Mouse (Mus musculus) heart, embryonic 12.5 days (tissue): ENCODE results near the gene S1pr2. TPM values are rescaled to one million over a fixed set of nuclear protein-coding genes. Genes with fewer than 3 reads are reported as not detected.

Experiments
- ATAC-seq: fragments of 200-750 bp; cut with Nextera tagmentation; 2 replicates; pipeline ENCODE4 v1.8.0; 2017; ENCODE audit warnings: moderate TSS enrichment, moderate library complexity; ENCODE audit not compliant: insufficient number of reproducible peaks, low FRiP score
- H3K27ac ChIP-seq: fragments of 300-500 bp; sonication (generic); 2 replicates; pipeline ENCODE4 v1.5.1; 2016; ENCODE audit warnings: mild to moderate bottlenecking, moderate library complexity; ENCODE audit not compliant: poor library complexity, severe bottlenecking
- H3K27me3 ChIP-seq: fragments of 300-500 bp; sonication (generic); replicated peaks from 2 replicates; pipeline ENCODE4 v1.6.1; 2016; ENCODE audit warnings: mild to moderate bottlenecking, moderate library complexity
- H3K36me3 ChIP-seq: fragments of 300-500 bp; sonication (generic); 2 replicates; pipeline ENCODE4 v1.6.1; 2016; ENCODE audit warnings: mild to moderate bottlenecking, moderate library complexity
- H3K4me1 ChIP-seq: fragments of 300-500 bp; sonication (generic); replicated peaks from 2 replicates; pipeline ENCODE4 v1.6.1; 2016; ENCODE audit warnings: mild to moderate bottlenecking
- H3K4me2 ChIP-seq: fragments of 300-500 bp; sonication (generic); 2 replicates; pipeline ENCODE4 v1.6.1; 2016; ENCODE audit warnings: mild to moderate bottlenecking, moderate library complexity
- H3K4me3 ChIP-seq: fragments of 300-500 bp; sonication (generic); 2 replicates; pipeline ENCODE4 v1.5.1; 2016; ENCODE audit warnings: mild to moderate bottlenecking
- H3K9ac ChIP-seq: fragments of 300-500 bp; sonication (generic); 2 replicates; pipeline ENCODE4 v1.6.1; 2016; ENCODE audit warnings: mild to moderate bottlenecking, moderate library complexity
- H3K9me3 ChIP-seq: fragments of 300-500 bp; sonication (generic); replicated peaks from 2 replicates; pipeline ENCODE4 v1.6.1; 2016; ENCODE audit warnings: mild to moderate bottlenecking, moderate library complexity
- WGBS: fragments of 180-500 bp; shearing (Covaris S2); methylation state at CpG from one replicate; pipeline ENCODE4 v1.1.7; 2016; 5-methylcytosine and 5-hydroxymethylcytosine counted together
- polyA plus RNA-seq: library from polyadenylated mRNA; unstranded; fragments of >200 nt; fragmentation: Nextera tagmentation; extraction: Ambion mirVana; gene quantifications from 2 replicates; pipeline ENCODE4 v1.2.1, GENCODE M21; 2016

S1pr2 gene
- polyA plus RNA-seq = 22.5 and 25.9 TPM in 2 replicates

DNA sequence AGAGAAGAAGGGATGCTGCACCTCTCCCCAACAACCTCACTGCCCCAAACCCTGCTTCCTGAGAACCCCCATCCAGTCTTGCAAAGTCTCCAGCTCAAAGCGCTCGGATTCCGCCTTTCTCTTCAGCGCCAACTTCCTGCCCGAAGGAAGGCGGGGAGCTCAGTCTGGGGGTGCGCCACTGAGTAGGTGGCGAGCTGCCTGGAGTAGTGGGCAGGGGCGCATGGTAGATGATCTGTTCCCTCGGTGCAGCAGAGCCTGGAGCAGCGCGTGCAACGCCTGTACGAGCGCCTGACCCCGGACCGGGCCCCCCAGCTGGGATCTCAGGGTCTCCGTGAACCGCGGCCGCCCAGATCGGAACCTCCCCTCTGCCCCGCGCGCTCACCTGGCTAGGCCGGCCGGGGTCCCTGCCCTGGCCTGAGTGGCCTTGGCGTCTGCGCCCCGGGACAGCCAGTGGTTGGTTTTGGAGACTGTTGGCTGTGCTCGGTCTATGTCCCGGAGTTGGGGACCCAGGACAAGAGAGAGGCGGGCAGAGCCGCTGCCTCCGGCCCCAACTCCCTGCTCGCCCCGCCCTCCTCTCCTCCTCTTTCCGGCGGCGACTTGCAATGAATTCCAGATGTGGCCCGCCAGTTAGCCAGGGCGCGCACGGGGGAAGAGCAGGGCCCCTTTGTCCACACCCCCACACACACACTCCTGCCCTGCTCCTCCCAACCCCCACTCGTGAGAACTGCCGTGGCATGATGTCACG, at the start of gene S1pr2:
S1pr2 (minus strand) TSS at position 566 of the 745 bp plus-strand sequence.
- Histone ChIP-seq H3K36me3 (peaks cover 6% of the 10 kb centered on the region; the same call in 1 of the 2 replicates), H3K4me3 (peak within 1 kb of the TSS; percentile 84), H3K27ac (peak within 1 kb of the TSS; percentile 89), H3K27me3 (no peaks in the 10 kb centered on the region), H3K9me3 (no peaks in the 10 kb centered on the region), H3K9ac (peak within 1 kb of the TSS; percentile 87), H3K4me2 (peak within 1 kb of the TSS; percentile 96), H3K4me1 (peaks cover 50% of the 10 kb centered on the region)
- ATAC-seq = peak; percentile 61
- WGBS = under 1% methylated on average over 47 of the region's 47 CpGs

DNA sequence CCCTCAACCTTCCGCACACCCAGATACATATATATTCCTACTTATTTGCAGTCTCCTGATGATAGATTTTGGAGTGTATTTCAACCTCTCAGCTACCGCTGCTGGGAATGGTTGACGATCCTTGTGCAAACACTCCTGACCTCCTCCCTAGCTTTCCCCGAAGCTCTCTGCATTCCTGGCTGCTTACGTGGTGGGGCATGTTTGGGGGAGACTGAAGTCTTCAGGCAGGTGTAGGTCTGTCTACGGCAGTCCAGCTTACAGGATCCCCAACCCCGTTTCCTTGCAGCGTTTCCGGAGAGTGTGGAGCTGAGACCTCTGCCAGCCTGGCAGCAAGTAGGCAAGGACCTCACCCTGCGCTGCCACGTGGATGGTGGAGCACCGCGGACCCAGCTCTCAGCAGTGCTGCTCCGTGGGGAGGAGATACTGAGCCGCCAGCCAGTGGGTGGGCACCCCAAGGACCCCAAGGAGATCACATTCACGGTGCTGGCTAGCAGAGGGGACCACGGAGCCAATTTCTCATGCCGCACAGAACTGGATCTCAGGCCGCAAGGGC, 48.8 kb upstream of the S1pr2 start:
- Histone ChIP-seq H3K4me3 (no peak overlapping the region), H3K4me2 (no peak overlapping the region), H3K9me3 (no peaks in the 10 kb centered on the region), H3K27me3 (peaks cover 52% of the 10 kb centered on the region), H3K9ac (no peak overlapping the region), H3K36me3 (no peaks in the 10 kb centered on the region; the same call in 1 of the 2 replicates), H3K4me1 (peaks cover 18% of the 10 kb centered on the region), H3K27ac (no peak overlapping the region)
- 67% methylated on average over 19 of the region's 19 CpGs for WGBS
- ATAC-seq = no peak

DNA sequence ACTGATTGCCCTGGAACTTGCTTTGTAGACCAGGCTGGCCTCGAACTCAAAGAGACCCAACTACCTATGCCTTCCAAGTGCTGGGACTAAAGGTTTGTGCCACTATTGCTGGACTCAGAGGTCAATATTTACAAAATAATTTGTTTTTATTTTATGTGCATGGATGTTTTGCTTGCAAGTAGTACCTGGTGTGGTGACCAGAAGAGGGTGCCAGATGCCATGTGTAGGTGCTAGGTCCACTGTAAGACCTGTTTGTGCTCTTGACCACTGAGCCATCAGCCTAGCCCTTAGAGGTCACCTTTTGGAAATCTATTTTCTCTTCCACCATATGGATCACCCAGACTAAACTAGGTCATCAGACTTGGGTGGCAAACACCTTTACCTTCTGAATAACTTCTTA, 46.1 kb upstream of the S1pr2 start:
- Histone ChIP-seq H3K27me3 (peaks cover 45% of the 10 kb centered on the region), H3K4me3 (no peak overlapping the region), H3K4me1 (0 out of 2 replicates have a peak, but pooled peaks cover 4% of the 10 kb centered on the region), H3K9ac (no peak overlapping the region), H3K4me2 (no peak overlapping the region), H3K36me3 (no peaks in the 10 kb centered on the region; the same call in 1 of the 2 replicates), H3K9me3 (no peaks in the 10 kb centered on the region), H3K27ac (no peak overlapping the region)
- ATAC-seq = no peak
- WGBS = 69% methylated on average over 1 of the region's 1 CpGs

DNA sequence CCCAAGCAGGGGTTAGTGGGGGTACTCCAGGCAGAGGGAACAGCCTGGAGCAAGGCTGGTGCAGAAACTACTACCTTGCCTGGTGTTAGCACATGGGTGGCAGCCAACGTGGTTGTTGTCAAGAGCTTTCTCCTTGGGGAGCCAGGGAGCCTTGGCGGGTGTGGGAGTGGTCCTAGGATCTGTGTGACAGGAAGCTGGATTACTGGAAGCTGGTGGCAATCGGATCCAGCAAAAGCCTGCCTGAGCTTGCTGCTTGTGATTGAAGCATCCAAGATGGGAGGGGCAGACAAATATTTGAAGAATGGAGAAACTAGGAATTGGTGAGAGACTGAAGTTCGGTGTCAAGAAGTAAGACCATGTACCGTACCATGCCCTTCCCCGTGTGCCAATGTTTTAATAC, 45.7 kb upstream of the S1pr2 start:
- no peak for ATAC-seq
- H3K27ac ChIP-seq = no peak overlapping the region
- no peak overlapping the region for H3K4me3 ChIP-seq
- no peak overlapping the region for H3K9ac ChIP-seq
- H3K9me3 ChIP-seq = no peaks in the 10 kb centered on the region
- no peaks in the 10 kb centered on the region; the same call in 1 of the 2 replicates for H3K36me3 ChIP-seq
- WGBS = 56% methylated on average over 6 of the region's 6 CpGs
- H3K27me3 ChIP-seq = peaks cover 45% of the 10 kb centered on the region
- 0 out of 2 replicates have a peak, but pooled peaks cover 4% of the 10 kb centered on the region for H3K4me1 ChIP-seq
- H3K4me2 ChIP-seq = no peak overlapping the region

DNA sequence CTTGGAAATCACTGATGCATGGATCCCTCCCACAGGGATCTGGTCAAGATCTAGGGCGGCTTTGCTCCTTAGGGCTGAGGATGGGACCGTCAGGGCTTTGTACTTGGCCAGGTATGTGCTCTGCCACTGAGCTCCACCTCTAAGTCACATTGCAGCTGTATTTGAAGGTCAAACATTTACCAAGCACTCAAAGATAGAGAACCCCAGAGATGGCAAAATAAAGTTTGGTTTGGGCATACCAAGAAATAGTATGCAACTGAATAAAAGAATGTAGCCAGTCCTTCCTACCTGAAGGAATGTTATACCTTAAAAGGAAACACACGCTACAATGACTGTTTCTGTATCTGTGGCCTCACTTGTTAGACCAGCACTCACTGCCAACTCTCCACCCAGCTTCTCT, 44.8 kb upstream of the S1pr2 start:
- Histone ChIP-seq H3K4me3 (no peak overlapping the region), H3K9ac (no peak overlapping the region), H3K27me3 (peaks cover 45% of the 10 kb centered on the region), H3K36me3 (no peaks in the 10 kb centered on the region; the same call in 1 of the 2 replicates), H3K27ac (no peak overlapping the region), H3K4me1 (0 out of 2 replicates have a peak, but pooled peaks cover 7% of the 10 kb centered on the region), H3K9me3 (no peaks in the 10 kb centered on the region), H3K4me2 (no peak overlapping the region)
- WGBS = 75% methylated on average over 3 of the region's 3 CpGs
- ATAC-seq = no peak

DNA sequence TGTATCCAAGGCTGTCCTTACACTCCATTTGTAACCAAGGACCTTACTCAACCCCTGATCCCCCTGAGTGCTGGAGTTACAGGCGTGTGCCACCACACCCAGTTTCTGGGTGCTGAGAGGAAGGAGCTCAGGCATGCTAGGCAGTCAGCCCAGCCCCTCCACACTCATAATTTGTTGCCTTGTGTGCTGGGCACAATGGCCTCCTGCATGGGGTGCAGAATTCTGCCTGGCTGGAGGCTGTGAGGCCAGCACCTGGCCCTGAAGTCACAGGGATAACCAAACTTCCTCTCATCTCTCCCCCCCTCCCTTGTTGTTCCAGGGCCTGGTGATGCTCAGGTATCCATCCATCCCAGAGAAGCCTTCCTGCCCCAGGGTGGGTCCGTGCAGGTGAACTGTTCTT, 42.0 kb upstream of the S1pr2 start:
- H3K4me2 ChIP-seq = no peak overlapping the region
- peaks cover 61% of the 10 kb centered on the region for H3K27me3 ChIP-seq
- no peak for ATAC-seq
- H3K36me3 ChIP-seq = no peaks in the 10 kb centered on the region; the same call in 1 of the 2 replicates
- H3K4me3 ChIP-seq = no peak overlapping the region
- WGBS = 69% methylated on average over 2 of the region's 2 CpGs
- no peaks in the 10 kb centered on the region for H3K9me3 ChIP-seq
- no peak overlapping the region for H3K9ac ChIP-seq
- H3K27ac ChIP-seq = no peak overlapping the region
- peaks cover 23% of the 10 kb centered on the region for H3K4me1 ChIP-seq

DNA sequence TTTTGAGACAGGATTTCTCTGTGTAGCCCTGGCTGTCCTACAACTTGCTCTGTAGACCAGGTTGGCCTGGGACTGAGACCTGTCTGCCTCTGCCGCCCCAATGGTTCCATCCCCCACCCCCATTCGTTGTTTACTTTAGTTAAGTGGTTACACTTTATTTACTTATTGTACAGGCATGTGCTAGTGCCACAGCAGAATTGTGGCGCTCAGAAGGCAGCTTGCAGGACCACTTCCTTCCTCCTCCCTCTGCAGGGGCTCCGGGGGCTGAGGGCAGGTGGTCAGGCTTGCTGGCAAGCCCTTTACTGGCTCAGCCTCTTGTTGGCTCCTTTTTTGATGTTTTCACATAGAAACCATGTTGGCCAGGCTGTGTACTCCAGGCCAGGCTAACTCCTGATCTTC, 40.6 kb upstream of the S1pr2 start:
- H3K4me2 ChIP-seq = peak overlapping the region; percentile 78
- H3K27me3 ChIP-seq = peaks cover 61% of the 10 kb centered on the region
- no peak overlapping the region for H3K27ac ChIP-seq
- WGBS = 29% methylated on average over 4 of the region's 4 CpGs
- H3K4me1 ChIP-seq = peaks cover 23% of the 10 kb centered on the region
- 0 out of 2 replicates have a peak overlapping the region, but pooled peaks have one; percentile 10 for H3K4me3 ChIP-seq
- H3K36me3 ChIP-seq = no peaks in the 10 kb centered on the region; the same call in 1 of the 2 replicates
- H3K9ac ChIP-seq = no peak overlapping the region
- ATAC-seq = no peak
- no peaks in the 10 kb centered on the region for H3K9me3 ChIP-seq

DNA sequence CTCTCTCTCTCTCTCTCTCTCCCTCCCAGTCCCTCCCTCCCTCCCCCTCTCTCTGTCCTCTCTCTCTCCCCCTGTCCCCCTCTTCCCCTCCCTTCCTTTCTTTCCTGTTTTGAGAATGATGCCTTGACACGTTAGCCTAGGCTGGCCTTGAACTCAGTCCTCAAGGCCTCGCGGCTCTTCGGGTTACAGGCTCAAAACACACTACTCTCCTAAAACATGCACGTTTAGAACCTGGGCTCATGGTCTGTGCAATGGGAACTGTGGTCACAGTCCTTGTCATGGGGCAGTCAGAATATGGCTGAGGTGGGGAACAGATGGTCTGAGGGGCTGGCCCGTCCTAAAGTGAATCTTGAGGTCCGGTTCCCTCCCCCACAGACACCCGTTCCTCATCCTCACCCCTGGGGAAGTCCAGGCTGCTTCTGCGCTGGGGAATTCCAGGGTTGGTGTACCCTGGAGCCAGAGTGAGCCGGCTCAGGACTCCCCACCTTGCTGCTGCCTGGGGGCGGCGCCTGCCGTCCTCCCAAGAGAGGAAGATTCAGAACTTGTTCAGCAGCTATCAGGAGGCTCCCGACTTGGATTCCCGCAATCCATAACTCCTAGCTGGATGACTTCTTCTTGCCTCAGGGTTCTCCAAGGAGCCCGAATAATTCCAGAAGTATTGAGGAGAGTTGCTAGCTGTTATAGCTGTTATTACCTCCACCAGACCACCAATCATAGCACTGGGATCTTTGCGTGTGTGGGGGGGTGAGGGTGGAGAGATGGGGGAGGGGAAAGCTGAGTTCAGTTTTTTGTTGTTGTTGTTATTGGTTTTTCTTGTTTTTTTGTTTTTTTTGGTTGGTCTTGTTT, 40.0 kb upstream of the S1pr2 start:
- no peak overlapping the region for H3K27ac ChIP-seq
- H3K4me1 ChIP-seq = peaks cover 23% of the 10 kb centered on the region
- H3K4me3 ChIP-seq = peak overlapping the region; percentile 50
- no peak overlapping the region; the same call in 1 of the 2 replicates for H3K9ac ChIP-seq
- no peaks in the 10 kb centered on the region for H3K9me3 ChIP-seq
- no peak for ATAC-seq
- H3K4me2 ChIP-seq = peak overlapping the region; percentile 78
- WGBS = 4% methylated on average over 17 of the region's 17 CpGs
- H3K36me3 ChIP-seq = no peaks in the 10 kb centered on the region
- H3K27me3 ChIP-seq = peaks cover 61% of the 10 kb centered on the region

DNA sequence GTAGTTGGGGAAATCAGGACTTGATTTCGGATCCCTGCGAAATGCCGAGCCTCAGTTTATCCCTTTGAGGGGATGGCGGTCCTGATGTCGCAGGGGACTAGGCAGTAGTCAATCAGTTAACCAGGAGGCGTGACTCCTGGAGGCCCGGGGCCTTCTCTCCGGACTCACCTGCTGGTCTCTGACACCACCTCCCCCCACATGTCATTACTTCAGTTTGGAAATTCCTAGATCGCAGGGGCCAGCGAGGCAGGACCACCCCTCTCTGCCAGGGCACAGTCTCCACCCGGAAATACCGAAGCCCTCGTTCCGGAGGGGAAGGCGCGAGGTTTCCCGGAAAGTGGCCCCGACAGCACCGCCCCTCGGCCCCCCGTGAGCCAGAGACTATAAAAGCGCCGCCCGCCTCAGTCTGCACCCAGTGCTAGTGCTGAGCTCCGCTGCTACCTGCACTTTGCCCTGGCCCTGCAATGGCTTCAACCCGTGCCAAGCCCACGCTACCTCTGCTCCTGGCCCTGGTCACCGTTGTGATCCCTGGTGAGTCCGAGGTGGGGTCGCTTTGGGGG, 39.1 kb upstream of the S1pr2 start, which contains the start of gene Icam1:
Icam1 (plus strand) TSS at position 415 of the 560 bp plus-strand sequence.
- WGBS = 1% methylated on average over 30 of the region's 30 CpGs
- Histone ChIP-seq H3K27ac (peak within 1 kb of the TSS; percentile 53), H3K27me3 (peaks cover 58% of the 10 kb centered on the region), H3K4me3 (peak within 1 kb of the TSS; percentile 50), H3K4me2 (peak within 1 kb of the TSS; percentile 78), H3K4me1 (peaks cover 23% of the 10 kb centered on the region), H3K36me3 (no peaks in the 10 kb centered on the region), H3K9me3 (no peaks in the 10 kb centered on the region), H3K9ac (peak within 1 kb of the TSS; percentile 57)
- ATAC-seq = peak; percentile 52; the same call in 1 of the 2 replicates

DNA sequence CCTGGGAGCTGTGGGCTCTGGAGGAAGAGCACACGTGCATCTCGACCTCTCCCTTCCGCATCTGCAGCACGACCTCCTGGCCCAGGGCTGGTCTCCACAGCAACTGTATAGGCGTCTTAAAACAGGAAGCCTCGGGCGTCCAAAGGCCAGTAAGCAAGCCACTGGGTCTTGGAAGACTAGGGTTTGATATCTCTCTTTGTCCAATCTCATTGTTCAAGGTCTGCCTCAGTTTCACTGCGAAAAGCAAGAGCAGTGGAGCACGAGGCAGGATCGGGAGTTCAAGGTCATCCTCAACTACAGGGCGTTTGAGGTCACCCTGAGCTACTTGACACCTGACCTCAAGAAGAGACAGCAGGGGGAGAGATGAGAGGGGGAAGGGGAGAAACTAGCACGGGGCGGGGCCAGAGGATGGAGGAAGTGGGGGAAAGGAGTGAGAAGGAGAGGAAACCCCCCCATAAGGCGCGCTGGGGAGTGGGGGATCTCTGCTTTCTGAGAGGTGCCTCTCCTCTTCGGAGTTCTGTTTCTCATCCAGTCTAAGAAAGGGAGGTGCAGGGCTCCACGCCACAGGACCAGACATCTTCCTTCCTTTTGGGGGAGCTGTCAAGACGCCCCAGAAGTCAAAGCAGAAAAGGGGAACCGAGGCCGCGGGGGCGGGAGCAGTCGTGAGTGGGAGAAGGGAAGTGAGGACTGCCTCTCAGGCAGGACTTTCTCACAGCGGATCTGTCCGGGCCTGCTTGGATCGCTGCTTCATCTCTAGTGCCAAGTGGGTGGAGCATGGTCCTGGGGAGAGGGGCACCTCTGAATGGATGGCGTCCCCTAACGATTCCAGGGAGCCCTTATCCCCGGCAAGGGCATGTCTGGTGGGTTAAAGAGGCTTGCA, 38.4 kb upstream of the S1pr2 start:
- ATAC-seq = peak; percentile 50
- Histone ChIP-seq H3K27me3 (peaks cover 52% of the 10 kb centered on the region), H3K9ac (peak overlapping the region; percentile 57), H3K4me2 (peak overlapping the region; percentile 78), H3K4me1 (peaks cover 23% of the 10 kb centered on the region), H3K27ac (peak overlapping the region; percentile 53), H3K36me3 (no peaks in the 10 kb centered on the region), H3K4me3 (peak overlapping the region; percentile 50), H3K9me3 (no peaks in the 10 kb centered on the region)
- 3% methylated on average over 29 of the region's 29 CpGs for WGBS
